Mouse (Mus musculus) hindbrain, embryonic 15.5 days (tissue): ENCODE measurements around the gene Tmem151b. TPM values are rescaled to one million over a fixed set of nuclear protein-coding genes. Genes with fewer than 3 reads are reported as not detected.

Experiments
- ATAC-seq: fragments of 200-750 bp; cut with Nextera tagmentation; 2 replicates; pipeline ENCODE4 v1.8.0; 2017; ENCODE audit warnings: low read depth, moderate number of reproducible peaks, moderate TSS enrichment; ENCODE audit not compliant: low FRiP score
- H3K27ac ChIP-seq: fragments of 300-500 bp; sonication (generic); replicated peaks from 2 replicates; pipeline ENCODE4 v1.5.1; 2015; ENCODE audit warnings: mild to moderate bottlenecking, inconsistent platforms
- H3K27me3 ChIP-seq: fragments of 300-500 bp; sonication (generic); 2 replicates; pipeline ENCODE4 v1.6.1; 2015; ENCODE audit warnings: control low read depth, inconsistent platforms
- H3K36me3 ChIP-seq: fragments of 300-500 bp; sonication (generic); 2 replicates; pipeline ENCODE4 v1.6.1; 2015; ENCODE audit warnings: control low read depth, inconsistent platforms
- H3K4me1 ChIP-seq: fragments of 300-500 bp; sonication (generic); replicated peaks from 2 replicates; pipeline ENCODE4 v1.6.1; 2015; ENCODE audit warnings: control low read depth, inconsistent platforms
- H3K4me2 ChIP-seq: fragments of 300-500 bp; sonication (generic); 2 replicates; pipeline ENCODE4 v1.6.1; 2015; ENCODE audit warnings: moderate library complexity, mild to moderate bottlenecking, inconsistent platforms
- H3K4me3 ChIP-seq: fragments of 300-500 bp; sonication (generic); 2 replicates; pipeline ENCODE4 v1.5.1; 2015; ENCODE audit warnings: mild to moderate bottlenecking, inconsistent platforms
- H3K9ac ChIP-seq: fragments of 300-500 bp; sonication (generic); 2 replicates; pipeline ENCODE4 v1.6.1; 2015; ENCODE audit warnings: inconsistent platforms
- H3K9me3 ChIP-seq: fragments of 300-500 bp; sonication (generic); 2 replicates; pipeline ENCODE4 v1.6.1; 2016; ENCODE audit warnings: control low read depth, inconsistent platforms
- WGBS: fragments of 180-500 bp; shearing (Covaris S2); methylation state at CpG from one replicate; pipeline ENCODE4 v1.1.7; 2015; 5-methylcytosine and 5-hydroxymethylcytosine counted together
- polyA plus RNA-seq: library from polyadenylated mRNA; unstranded; fragments of >200 nt; fragmentation: Nextera tagmentation; extraction: Ambion mirVana; gene quantifications from 2 replicates; pipeline ENCODE4 v1.2.1, GENCODE M21; 2015

Tmem151b gene
- polyA plus RNA-seq, 1 experiment from 2014 or later: 31.9 TPM

DNA sequence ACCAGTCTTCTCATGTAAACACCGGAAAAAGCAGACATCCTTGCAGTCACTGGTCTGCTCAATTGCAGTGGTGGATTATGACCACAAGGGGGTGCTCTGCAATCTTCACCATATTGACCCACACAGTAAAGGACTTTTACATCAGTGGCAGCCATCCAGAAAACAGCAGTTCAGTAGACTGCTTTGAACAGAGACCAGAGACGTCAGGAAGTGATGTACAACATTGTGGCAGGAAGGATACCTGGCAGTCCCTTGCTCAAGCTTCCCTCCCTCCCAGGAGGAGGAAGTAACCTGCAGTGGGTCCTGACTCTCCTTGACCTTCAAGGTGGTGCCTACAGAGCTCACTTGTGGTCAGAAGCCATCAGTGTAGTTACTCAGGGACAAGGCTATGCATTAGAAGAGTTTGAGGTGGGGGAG is 32.1 kb upstream of the Tmem151b start:
- Histone ChIP-seq H3K36me3 (no peaks in the 10 kb centered on the region), H3K9me3 (no peaks in the 10 kb centered on the region), H3K4me2 (no peak overlapping the region), H3K4me3 (no peak overlapping the region), H3K4me1 (peaks cover 25% of the 10 kb centered on the region), H3K9ac (no peak overlapping the region), H3K27ac (peak overlapping the region; percentile 1; the same call in 1 of the 2 replicates), H3K27me3 (no peaks in the 10 kb centered on the region)
- ATAC-seq: no peak
- 8% methylated on average over 2 of the region's 2 CpGs for WGBS

DNA sequence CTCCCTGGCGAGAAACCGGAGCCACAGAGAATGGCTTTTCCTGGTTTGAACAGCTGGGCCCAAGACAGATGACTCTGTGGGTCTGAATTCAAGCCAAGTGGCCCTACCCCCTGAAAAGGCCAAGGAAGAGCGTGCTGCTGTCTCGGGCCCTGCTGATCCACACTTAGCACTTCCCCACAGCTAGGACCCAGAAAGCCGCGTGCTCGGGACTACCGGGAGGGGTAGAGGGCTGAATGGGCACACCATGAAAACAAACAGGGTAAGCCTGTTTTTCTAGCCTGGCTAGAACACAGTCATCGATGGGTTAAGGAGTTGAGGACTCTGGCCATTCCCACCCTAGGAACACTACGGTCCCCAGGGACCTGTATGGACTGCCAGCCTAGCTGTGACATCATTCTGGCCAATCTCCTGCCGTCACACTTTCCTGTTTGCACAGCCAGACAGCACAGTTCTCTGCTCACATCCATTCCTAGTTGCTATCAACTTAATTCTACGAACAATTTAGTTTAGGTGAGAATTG is 31.5 kb upstream of the Tmem151b start:
- peak overlapping the region; percentile 1; the same call in 1 of the 2 replicates for H3K27ac ChIP-seq
- no peak overlapping the region for H3K9ac ChIP-seq
- H3K4me2 ChIP-seq: no peak overlapping the region
- no peak overlapping the region for H3K4me3 ChIP-seq
- H3K36me3 ChIP-seq: no peaks in the 10 kb centered on the region
- no peaks in the 10 kb centered on the region for H3K27me3 ChIP-seq
- ATAC-seq: no peak
- peaks cover 25% of the 10 kb centered on the region for H3K4me1 ChIP-seq
- no peaks in the 10 kb centered on the region for H3K9me3 ChIP-seq
- WGBS: 38% methylated on average over 12 of the region's 12 CpGs

GRCm38 (mm10) chr17:45579554-45579953 is 30.1 kb upstream of the Tmem151b start:
- Histone ChIP-seq H3K27me3 (no peaks in the 10 kb centered on the region), H3K4me3 (no peak overlapping the region), H3K4me1 (peaks cover 19% of the 10 kb centered on the region), H3K27ac (no peak overlapping the region), H3K4me2 (no peak overlapping the region), H3K9ac (no peak overlapping the region), H3K36me3 (no peaks in the 10 kb centered on the region), H3K9me3 (no peaks in the 10 kb centered on the region)
- ATAC-seq: no peak
- WGBS: 86% methylated on average over 4 of the region's 4 CpGs

DNA sequence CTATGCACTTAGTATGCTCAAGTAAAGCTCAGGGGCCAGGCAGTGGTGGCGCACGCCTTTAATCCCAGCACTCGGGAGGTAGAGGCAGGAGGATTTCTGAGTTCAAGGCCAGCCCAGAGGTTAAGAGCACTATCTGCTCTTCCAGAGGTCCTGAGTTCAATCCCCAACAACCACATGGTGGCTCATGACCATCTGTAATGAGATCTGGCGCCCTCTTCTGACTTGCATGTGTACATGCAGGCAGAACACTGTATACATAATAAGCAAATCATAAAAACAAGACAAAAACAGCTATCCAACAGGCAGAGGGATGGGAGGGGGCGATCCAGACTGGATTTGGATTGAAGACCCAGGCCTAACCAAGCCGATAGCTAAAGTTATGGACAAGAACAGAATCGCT is 29.4 kb upstream of the Tmem151b start:
- H3K9me3 ChIP-seq: no peaks in the 10 kb centered on the region
- no peak overlapping the region for H3K27ac ChIP-seq
- H3K4me2 ChIP-seq: no peak overlapping the region
- H3K4me3 ChIP-seq: no peak overlapping the region
- 77% methylated on average over 7 of the region's 7 CpGs for WGBS
- ATAC-seq: no peak
- no peak overlapping the region for H3K9ac ChIP-seq
- peaks cover 18% of the 10 kb centered on the region for H3K4me1 ChIP-seq
- no peaks in the 10 kb centered on the region for H3K36me3 ChIP-seq
- H3K27me3 ChIP-seq: no peaks in the 10 kb centered on the region

- no peak overlapping the region for H3K4me3 ChIP-seq
- WGBS: 74% methylated on average over 5 of the region's 5 CpGs
- H3K9me3 ChIP-seq: no peaks in the 10 kb centered on the region
- no peaks in the 10 kb centered on the region for H3K36me3 ChIP-seq
- H3K4me2 ChIP-seq: no peak overlapping the region
- no peak for ATAC-seq
- no peak overlapping the region for H3K27ac ChIP-seq
- peaks cover 18% of the 10 kb centered on the region for H3K4me1 ChIP-seq
- no peak overlapping the region for H3K9ac ChIP-seq
- H3K27me3 ChIP-seq: no peaks in the 10 kb centered on the region
These were observed 28.8 kb upstream of the Tmem151b start for GRCm38 (mm10) chr17:45578242-45578641.

- no peaks in the 10 kb centered on the region for H3K9me3 ChIP-seq
- peak overlapping the region; percentile 84; the same call in 1 of the 2 replicates for H3K9ac ChIP-seq
- H3K4me1 ChIP-seq: peaks cover 28% of the 10 kb centered on the region
- H3K4me3 ChIP-seq: peak overlapping the region; percentile 99; the same call in 1 of the 2 replicates
- 93% methylated on average over 8 of the region's 8 CpGs for WGBS
- H3K27ac ChIP-seq: peak overlapping the region; percentile 99
- H3K4me2 ChIP-seq: peak overlapping the region; percentile 83
- no peak for ATAC-seq
- peaks cover 14% of the 10 kb centered on the region for H3K36me3 ChIP-seq
- no peaks in the 10 kb centered on the region for H3K27me3 ChIP-seq
These were observed 25.8 kb upstream of the Tmem151b start for GRCm38 (mm10) chr17:45575123-45575897.

DNA sequence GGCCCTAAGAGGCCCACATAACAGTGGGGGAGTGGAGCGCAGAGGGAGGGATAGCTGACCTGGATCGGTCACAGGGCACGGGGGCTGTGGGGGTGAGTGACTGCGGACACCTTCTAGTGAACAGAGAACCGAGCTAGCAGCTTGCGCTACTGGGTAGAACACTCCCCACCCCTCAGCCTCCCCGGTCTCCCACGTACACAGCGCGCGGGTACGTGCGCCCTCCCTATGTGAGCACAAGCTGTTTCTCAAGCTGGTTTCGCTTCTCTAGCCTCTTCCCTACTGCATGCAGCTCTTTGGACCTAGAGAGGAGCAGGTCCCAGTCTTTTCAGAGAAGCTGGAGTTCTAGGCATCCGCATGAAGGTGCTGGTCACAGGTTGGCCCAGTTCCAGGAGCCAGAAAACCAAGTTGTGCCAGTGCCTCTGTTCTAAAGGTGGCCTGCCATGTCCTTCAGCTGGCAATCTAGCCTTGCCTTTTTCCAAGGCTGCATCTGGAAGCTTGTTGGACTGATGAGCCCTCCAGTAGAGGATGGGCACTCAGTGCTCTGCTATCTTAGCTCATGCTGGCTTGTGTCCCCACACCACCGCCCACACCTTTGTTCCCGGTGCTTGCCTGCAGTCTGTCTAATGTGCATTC is 24.8 kb upstream of the Tmem151b start:
- Histone ChIP-seq H3K4me1 (peaks cover 38% of the 10 kb centered on the region), H3K4me3 (peak overlapping the region; percentile 99), H3K4me2 (peak overlapping the region; percentile 83), H3K27ac (peak overlapping the region; percentile 99), H3K27me3 (no peaks in the 10 kb centered on the region), H3K9ac (peak overlapping the region; percentile 84), H3K9me3 (no peaks in the 10 kb centered on the region), H3K36me3 (peaks cover 25% of the 10 kb centered on the region)
- peak; percentile 68 for ATAC-seq
- WGBS: 1% methylated on average over 17 of the region's 17 CpGs

DNA sequence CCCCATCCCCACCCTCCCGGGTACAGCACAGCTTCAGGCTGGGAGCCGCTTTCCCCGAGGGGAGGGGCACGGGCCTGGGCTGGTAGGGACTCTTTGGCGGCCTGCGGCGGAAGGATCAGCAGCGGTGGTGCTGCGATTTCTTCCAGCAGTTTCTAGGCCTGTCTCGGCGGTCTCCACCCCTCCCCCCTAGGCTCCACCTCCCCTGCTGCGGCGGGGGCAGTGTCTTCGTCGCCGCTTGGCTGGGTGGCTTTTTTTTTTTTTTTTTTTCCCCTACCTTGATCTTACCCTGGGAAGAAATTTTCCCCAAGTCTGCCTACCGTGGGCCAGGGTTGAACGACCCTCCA is 24.3 kb upstream of the Tmem151b start:
- ATAC-seq: peak; percentile 71
- Histone ChIP-seq H3K9ac (peak overlapping the region; percentile 84), H3K36me3 (peaks cover 30% of the 10 kb centered on the region), H3K27ac (peak overlapping the region; percentile 99), H3K4me1 (peaks cover 41% of the 10 kb centered on the region), H3K4me2 (peak overlapping the region; percentile 83), H3K9me3 (no peaks in the 10 kb centered on the region), H3K27me3 (no peaks in the 10 kb centered on the region), H3K4me3 (peak overlapping the region; percentile 99)
- WGBS: under 1% methylated on average over 18 of the region's 18 CpGs

DNA sequence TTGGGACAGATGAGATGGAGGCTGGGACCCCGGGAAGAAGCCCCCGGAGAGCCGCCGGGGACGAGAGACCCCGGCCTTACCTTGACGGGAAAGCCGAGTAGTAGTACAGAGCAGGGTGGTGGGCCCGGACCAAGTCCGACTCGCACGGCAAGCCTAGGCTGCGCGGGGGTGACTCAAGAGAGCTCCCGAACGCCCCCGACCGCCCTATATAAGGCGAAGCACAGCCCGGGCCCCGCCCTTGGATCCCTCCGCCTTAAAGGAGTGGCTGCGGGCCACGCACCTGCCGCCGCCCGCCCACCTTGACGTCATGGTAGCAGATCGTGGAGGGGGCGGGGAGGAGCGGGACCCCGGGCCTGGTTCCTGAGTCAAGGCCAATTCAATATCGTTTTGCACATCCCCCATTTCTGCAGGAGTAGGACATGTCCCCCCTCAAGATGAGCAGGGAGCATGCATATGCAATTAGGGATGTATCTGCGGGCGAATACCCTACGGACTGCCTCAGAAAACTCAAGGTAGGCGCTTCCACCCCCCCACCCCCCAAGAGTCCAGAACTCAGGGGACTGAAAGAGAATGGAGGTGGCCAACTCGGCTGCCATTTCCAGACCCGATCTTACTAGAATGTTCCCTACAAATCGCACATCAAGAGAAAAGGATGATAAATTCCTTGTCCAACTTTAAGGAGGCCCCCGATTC is 23.8 kb upstream of the Tmem151b start, which contains the start of gene Hsp90ab1:
TSS of gene Hsp90ab1 (minus strand) at position 185 of the 693 bp plus-strand sequence.
- H3K9ac ChIP-seq: peak within 1 kb of the TSS; percentile 100
- H3K27ac ChIP-seq: peak within 1 kb of the TSS; percentile 99
- ATAC-seq: peak; percentile 89
- H3K36me3 ChIP-seq: peaks cover 35% of the 10 kb centered on the region
- H3K4me2 ChIP-seq: peak within 1 kb of the TSS; percentile 83
- peak within 1 kb of the TSS; percentile 99 for H3K4me3 ChIP-seq
- H3K9me3 ChIP-seq: no peaks in the 10 kb centered on the region
- H3K4me1 ChIP-seq: peaks cover 44% of the 10 kb centered on the region
- under 1% methylated on average over 41 of the region's 41 CpGs for WGBS
- H3K27me3 ChIP-seq: no peaks in the 10 kb centered on the region

- Histone ChIP-seq H3K4me3 (peak overlapping the region; percentile 99), H3K4me2 (peak overlapping the region; percentile 83), H3K4me1 (peaks cover 51% of the 10 kb centered on the region), H3K27me3 (no peaks in the 10 kb centered on the region), H3K9me3 (no peaks in the 10 kb centered on the region), H3K36me3 (peaks cover 43% of the 10 kb centered on the region), H3K27ac (peak overlapping the region; percentile 99), H3K9ac (peak overlapping the region; percentile 100)
- peak; percentile 40 for ATAC-seq
- WGBS: under 1% methylated on average over 55 of the region's 57 CpGs
These were observed 22.9 kb upstream of the Tmem151b start for GRCm38 (mm10) chr17:45572103-45573086.

GRCm38 (mm10) chr17:45569999-45570398 is 20.5 kb upstream of the Tmem151b start:
- Histone ChIP-seq H3K4me1 (peaks cover 67% of the 10 kb centered on the region), H3K9me3 (no peaks in the 10 kb centered on the region), H3K4me3 (no peak overlapping the region), H3K27me3 (no peaks in the 10 kb centered on the region), H3K36me3 (peaks cover 57% of the 10 kb centered on the region), H3K9ac (no peak overlapping the region), H3K4me2 (no peak overlapping the region), H3K27ac (no peak overlapping the region)
- no peak for ATAC-seq
- 87% methylated on average over 4 of the region's 4 CpGs for WGBS
